Mouse (Mus musculus) lung, embryonic 16.5 days (tissue): ENCODE measurements around the gene Olfr963. TPM values are rescaled to one million over a fixed set of nuclear protein-coding genes. Genes with fewer than 3 reads are reported as not detected.

Experiments
- polyA plus RNA-seq: library from polyadenylated mRNA; unstranded; fragments of >200 nt; fragmentation: Nextera tagmentation; extraction: Ambion mirVana; gene quantifications from 2 replicates; pipeline ENCODE4 v1.2.1, GENCODE M21; 2015

Gene Olfr963
- polyA plus RNA-seq, 1 experiment from 2014 or later, result not detected

Other genes starting within 250 kb of the Olfr963 start
- gene Olfr952, start 240.1 kb upstream of the Olfr963 start, polyA plus RNA-seq, result not detected in 2 replicates
- not detected in 2 replicates for gene Olfr954, start 210.5 kb upstream of the Olfr963 start, polyA plus RNA-seq
- not detected in 2 replicates for gene Olfr955, start 195.3 kb upstream of the Olfr963 start, polyA plus RNA-seq
- gene Olfr44, start 173.2 kb upstream of the Olfr963 start, polyA plus RNA-seq, result not detected in 2 replicates
- gene Olfr957, start 151.4 kb upstream of the Olfr963 start, polyA plus RNA-seq, result not detected in 2 replicates
- gene Olfr958, start 113.2 kb upstream of the Olfr963 start, polyA plus RNA-seq, result not detected in 2 replicates
- gene Olfr959, start 91.6 kb upstream of the Olfr963 start, polyA plus RNA-seq, result not detected in 2 replicates
- gene AW551984, start 62.8 kb upstream of the Olfr963 start, polyA plus RNA-seq, result 7.8 and 9.6 TPM in 2 replicates
- not detected in 2 replicates for gene Olfr148, start 56.5 kb upstream of the Olfr963 start, polyA plus RNA-seq
- not detected in 2 replicates for gene Olfr960, start 45.8 kb upstream of the Olfr963 start, polyA plus RNA-seq
- not detected in 2 replicates for gene Olfr961, start 22.1 kb upstream of the Olfr963 start, polyA plus RNA-seq
- gene Olfr149, start 39.9 kb downstream of the Olfr963 start, polyA plus RNA-seq, result not detected in 2 replicates
- gene Olfr965, start 44.1 kb downstream of the Olfr963 start, polyA plus RNA-seq, result not detected in 2 replicates
- gene Olfr150, start 63.8 kb downstream of the Olfr963 start, polyA plus RNA-seq, result not detected in 2 replicates
- not detected in 2 replicates for gene Olfr967, start 79.0 kb downstream of the Olfr963 start, polyA plus RNA-seq
- gene Olfr968, start 116.0 kb downstream of the Olfr963 start, polyA plus RNA-seq, result not detected in 2 replicates
- not detected in 2 replicates for gene Olfr969, start 123.7 kb downstream of the Olfr963 start, polyA plus RNA-seq
- not detected in 2 replicates for gene Olfr970, start 141.7 kb downstream of the Olfr963 start, polyA plus RNA-seq
- not detected in 2 replicates for gene Olfr971, start 169.7 kb downstream of the Olfr963 start, polyA plus RNA-seq
- not detected in 2 replicates for gene Olfr972, start 199.2 kb downstream of the Olfr963 start, polyA plus RNA-seq
- gene Olfr229, start 240.1 kb downstream of the Olfr963 start, polyA plus RNA-seq, result not detected in 2 replicates